Mouse (Mus musculus): Measurements from ENCODE around the gene Dazap2. TPM values are rescaled to one million over a fixed set of nuclear protein-coding genes. Genes with fewer than 3 reads are reported as not detected.
"Not testable (repeated sequence)": the region's sequence is repeated elsewhere in the genome, so short reads cannot be mapped to it uniquely, and the experiment has no call there.

Dazap2 gene
- polyA plus RNA-seq, 1 experiment, result 1,111 TPM

DNA sequence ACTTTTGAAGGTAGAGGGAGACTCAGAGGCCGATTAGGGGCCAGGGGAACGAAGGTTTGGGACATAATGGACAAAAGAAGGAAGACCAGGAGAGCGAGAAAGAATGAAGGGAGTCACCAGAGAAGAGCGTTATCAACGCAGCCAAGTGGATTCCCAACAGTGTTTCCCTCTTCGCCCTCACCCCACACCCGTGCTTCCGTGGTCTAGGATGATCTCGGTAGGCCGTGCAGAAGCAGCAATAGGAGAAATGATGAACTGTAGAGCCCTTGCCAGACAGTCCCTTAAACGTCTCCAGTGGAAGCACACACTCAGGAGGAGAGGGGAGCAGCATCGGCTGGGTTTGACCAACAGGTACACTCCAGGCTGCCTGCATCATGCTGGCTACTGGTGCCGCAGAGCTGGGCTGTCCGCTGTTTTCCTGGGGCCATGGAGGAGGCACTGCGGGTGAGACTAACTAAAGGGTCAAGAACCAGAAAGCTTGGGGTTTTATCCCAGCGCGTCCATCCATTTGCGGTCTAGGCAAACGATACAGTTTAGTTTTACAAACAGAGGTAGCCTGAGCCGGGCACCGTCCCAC is 14.4 kb upstream of the Dazap2 start:
- TF ChIP-seq POLR2A (IDR thresholded peaks at IDR 0.05; ENCODE audit: borderline replicate concordance, extremely low read depth, low read depth, low read length) (no peak), CTCF (IDR thresholded peaks at IDR 0.05; ENCODE audit: insufficient read depth, low read length) (no peak)
- DNase-seq, result no peak

DNA sequence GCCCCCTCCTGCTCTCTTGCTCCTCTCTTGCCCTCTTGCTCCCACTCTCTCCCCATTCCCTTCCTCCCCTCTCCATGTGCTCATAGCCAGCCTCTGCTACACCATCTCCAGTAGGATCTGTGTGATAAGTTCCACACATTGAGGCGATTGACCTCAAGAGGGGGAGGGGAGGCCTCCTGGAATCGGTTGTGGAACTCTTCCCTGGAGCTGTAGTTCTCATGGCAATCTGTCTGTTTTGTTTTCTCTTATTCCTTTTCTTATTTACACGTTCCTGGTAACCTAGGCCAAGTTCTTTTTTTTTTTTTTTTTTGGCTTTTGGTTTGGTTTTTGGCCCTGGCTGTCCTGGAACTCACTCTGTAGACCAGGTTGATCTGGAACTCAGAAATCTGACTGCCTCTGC is 13.5 kb upstream of the Dazap2 start:
- no peak for TF ChIP-seq POLR2A (IDR thresholded peaks at IDR 0.05; ENCODE audit: borderline replicate concordance, extremely low read depth, low read depth, low read length)
- no peak for TF ChIP-seq CTCF (IDR thresholded peaks at IDR 0.05; ENCODE audit: insufficient read depth, low read length)
- peaks cover 7% of the 10 kb centered on the region; the same call in 1 of the 2 replicates for H3K4me1 ChIP-seq (ENCODE audit: control insufficient read depth, insufficient read depth, low read length)
- DNase-seq, result no peak
- 41% methylated on average over 3 of the region's 3 CpGs for WGBS
- H3K4me3 ChIP-seq (replicated peaks; ENCODE audit: extremely low read depth, low read depth, low read length), result no peak overlapping the region

More for the DNA sequence above, 14.4 kb upstream of the Dazap2 start:
- WGBS, result 50% methylated on average over 21 of the region's 21 CpGs
- no peak overlapping the region for H3K4me3 ChIP-seq (replicated peaks; ENCODE audit: extremely low read depth, low read depth, low read length)
- peaks cover 7% of the 10 kb centered on the region; the same call in 1 of the 2 replicates for H3K4me1 ChIP-seq (ENCODE audit: control insufficient read depth, insufficient read depth, low read length)

DNA sequence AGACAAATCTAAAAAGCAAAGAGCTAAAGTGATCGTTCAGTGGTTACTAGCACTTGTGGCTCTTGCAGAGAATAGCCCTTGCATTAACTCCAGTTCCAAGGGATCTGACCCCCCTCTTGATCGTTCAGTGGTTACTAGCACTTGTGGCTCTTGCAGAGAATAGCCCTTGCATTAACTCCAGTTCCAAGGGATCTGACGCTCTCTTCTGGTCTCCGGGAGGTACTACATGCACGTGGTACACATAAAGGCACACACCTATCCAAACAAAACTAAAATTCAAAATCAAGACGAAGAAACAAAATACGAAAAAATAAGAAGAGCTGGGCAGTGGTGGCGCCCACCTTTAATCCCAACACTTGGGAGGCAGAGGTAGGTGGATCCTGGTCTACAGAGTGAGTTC is 8.5 kb upstream of the Dazap2 start:
- DNase-seq; H3K4me3 ChIP-seq (replicated peaks; ENCODE audit: extremely low read depth, low read depth, low read length); H3K4me1 ChIP-seq (ENCODE audit: control insufficient read depth, insufficient read depth, low read length): not testable (repeated sequence)
- WGBS, result 86% methylated on average over 8 of the region's 8 CpGs

DNA sequence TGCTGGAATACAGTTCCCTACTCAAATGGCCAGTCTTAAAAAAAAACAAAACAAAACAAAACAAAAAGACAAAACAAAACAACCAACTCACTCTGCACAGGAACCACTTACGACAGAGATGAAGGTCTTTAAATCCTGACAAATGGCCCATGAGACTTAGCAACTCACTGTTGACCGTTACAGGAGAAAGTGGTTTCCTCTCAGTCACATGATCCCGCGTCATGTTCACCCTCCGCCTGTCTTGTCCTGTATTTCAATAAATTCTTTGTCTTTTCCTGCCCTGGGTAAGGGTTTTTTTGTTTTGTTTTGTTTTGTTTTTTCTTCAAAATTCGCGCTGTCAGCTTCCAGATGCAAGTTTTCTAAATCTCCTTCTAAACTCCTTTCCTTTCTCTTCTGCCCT is 3.2 kb upstream of the Dazap2 start:
- no peak for TF ChIP-seq POLR2A (IDR thresholded peaks at IDR 0.05; ENCODE audit: borderline replicate concordance, extremely low read depth, low read depth, low read length)
- TF ChIP-seq CTCF (IDR thresholded peaks at IDR 0.05; ENCODE audit: insufficient read depth, low read length), result no peak
- Histone ChIP-seq H3K4me3 (replicated peaks; ENCODE audit: extremely low read depth, low read depth, low read length) (no peak overlapping the region), H3K4me1 (ENCODE audit: control insufficient read depth, insufficient read depth, low read length) (peaks cover 17% of the 10 kb centered on the region)
- 73% methylated on average over 7 of the region's 7 CpGs for WGBS
- DNase-seq, result no peak

DNA sequence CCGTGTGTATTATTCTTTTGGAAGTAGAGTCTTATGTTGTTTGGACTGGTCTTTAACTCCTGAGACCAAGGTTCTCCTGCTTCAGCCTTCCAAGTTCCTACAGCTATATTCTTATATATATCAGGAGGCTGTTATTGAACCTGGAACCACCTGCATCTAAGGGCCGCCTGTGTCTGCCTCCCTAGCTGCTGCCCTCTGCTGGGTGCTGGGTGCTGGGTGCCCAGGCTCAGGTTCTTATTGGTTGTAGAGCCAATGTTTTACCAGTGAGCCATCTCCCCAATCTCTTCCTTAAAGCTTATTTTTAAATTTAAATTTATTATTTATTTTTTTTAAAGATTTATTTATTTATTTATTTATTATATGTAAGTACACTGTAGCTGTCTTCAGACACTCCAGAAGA is 2.7 kb upstream of the Dazap2 start:
- WGBS, result 52% methylated on average over 2 of the region's 2 CpGs
- H3K4me3 ChIP-seq (replicated peaks; ENCODE audit: extremely low read depth, low read depth, low read length), result no peak overlapping the region
- peaks cover 17% of the 10 kb centered on the region for H3K4me1 ChIP-seq (ENCODE audit: control insufficient read depth, insufficient read depth, low read length)
- no peak for DNase-seq
- no peak for TF ChIP-seq POLR2A (IDR thresholded peaks at IDR 0.05; ENCODE audit: borderline replicate concordance, extremely low read depth, low read depth, low read length)
- TF ChIP-seq CTCF (IDR thresholded peaks at IDR 0.05; ENCODE audit: insufficient read depth, low read length), result peak; percentile 32; the same call in 1 of the 2 replicates

DNA sequence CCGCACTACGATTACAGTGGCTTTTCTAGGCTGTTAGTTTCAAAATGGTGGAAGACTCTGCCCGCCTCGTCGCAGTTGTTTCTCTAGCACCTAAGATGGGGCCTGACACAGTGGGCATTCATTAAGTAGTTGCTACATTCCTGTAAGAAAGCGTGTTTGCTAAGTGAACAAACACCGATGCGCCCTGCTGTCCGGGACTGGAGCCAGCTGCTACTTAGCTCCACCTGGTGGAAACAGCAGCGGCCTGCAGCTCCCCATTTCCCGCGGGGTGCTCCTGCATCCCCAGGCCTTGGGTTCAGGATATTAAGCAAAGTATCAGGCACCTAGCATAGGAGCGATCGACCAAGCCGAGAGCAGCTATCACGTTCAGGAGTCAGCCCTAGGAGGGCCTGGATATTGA is 1.6 kb upstream of the Dazap2 start:
- peak; percentile 76 for DNase-seq
- TF ChIP-seq POLR2A (IDR thresholded peaks at IDR 0.05; ENCODE audit: borderline replicate concordance, extremely low read depth, low read depth, low read length) (no peak), CTCF (IDR thresholded peaks at IDR 0.05; ENCODE audit: insufficient read depth, low read length) (peak; percentile 82)
- 7% methylated on average over 16 of the region's 16 CpGs for whole genome bisulfite sequencing
- Histone ChIP-seq H3K4me1 (ENCODE audit: control insufficient read depth, insufficient read depth, low read length) (peaks cover 17% of the 10 kb centered on the region), H3K4me3 (replicated peaks; ENCODE audit: extremely low read depth, low read depth, low read length) (peak overlapping the region; percentile 14)

DNA sequence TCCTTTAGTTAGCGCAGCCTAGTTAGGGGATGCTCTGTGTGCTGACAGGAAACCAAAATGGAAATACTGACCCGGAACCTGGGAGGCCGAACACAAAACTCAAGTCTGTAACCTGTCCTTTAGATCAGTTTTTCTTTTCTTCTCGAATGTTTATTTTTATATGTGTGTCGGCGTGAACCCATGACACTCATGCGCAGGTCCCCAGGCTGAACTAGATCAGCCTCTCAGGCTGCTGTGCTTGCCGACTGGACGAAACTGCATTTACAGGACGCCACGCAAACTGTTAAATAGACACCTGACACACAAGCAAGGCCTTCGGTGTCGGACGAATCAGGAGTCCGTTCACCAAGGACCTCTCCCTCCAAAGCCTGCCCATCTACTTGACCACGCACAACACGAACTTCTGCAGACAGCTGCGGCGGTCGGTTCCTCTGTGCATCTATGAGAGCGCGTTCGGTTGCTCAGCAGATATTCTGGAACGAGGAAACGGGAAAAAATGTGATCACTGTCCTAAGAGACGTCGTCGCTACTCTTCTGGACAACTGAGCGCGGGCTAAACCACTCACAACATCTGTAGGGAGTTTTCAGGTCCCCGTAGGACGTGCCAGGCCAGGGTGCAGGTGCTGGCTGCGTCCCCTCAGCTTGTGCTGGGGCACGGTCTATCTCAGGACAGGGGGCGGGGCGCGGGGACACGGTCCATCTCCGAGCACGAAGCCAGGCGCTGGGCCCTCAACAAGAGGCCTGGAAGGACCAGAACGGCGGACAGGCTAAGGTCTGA is 742 bp upstream of the Dazap2 start:
- TF ChIP-seq CTCF (IDR thresholded peaks at IDR 0.05; ENCODE audit: insufficient read depth, low read length), result no peak
- TF ChIP-seq POLR2A (IDR thresholded peaks at IDR 0.05; ENCODE audit: borderline replicate concordance, extremely low read depth, low read depth, low read length), result 0 out of 2 replicates have a peak, but pooled peaks have one; percentile 38
- Histone ChIP-seq H3K4me1 (ENCODE audit: control insufficient read depth, insufficient read depth, low read length) (peaks cover 20% of the 10 kb centered on the region), H3K4me3 (replicated peaks; ENCODE audit: extremely low read depth, low read depth, low read length) (peak overlapping the region; percentile 98)
- 8% methylated on average over 43 of the region's 43 CpGs for WGBS
- DNase-seq, result no peak

DNA sequence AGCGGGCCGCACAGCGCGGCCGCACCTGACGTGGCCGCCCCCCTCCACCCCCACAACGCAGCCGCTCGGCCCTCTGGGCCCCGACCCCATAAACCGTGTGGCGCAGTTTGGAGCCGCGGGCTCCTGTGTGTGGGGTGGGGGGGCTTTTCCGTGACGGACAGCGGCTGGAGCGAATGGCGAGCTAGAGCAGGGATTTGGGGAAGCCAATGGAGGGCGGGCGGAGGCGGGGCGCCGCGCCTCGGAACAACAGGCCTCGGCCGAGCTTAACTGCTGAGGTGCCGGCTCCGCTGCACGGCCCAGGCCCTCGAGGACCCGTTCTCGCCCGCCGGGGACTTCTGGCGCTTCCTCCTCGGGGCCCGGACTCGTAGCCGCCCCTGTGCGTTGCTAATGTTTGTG is 674 bp downstream of the Dazap2 start:
- peak overlapping the region; percentile 90 for H3K4me3 ChIP-seq (replicated peaks; ENCODE audit: extremely low read depth, low read depth, low read length)
- under 1% methylated on average over 43 of the region's 43 CpGs for WGBS
- DNase-seq, result peak; percentile 84
- peaks cover 20% of the 10 kb centered on the region for H3K4me1 ChIP-seq (ENCODE audit: control insufficient read depth, insufficient read depth, low read length)
- no peak for TF ChIP-seq POLR2A (IDR thresholded peaks at IDR 0.05; ENCODE audit: borderline replicate concordance, extremely low read depth, low read depth, low read length)
- TF ChIP-seq CTCF (IDR thresholded peaks at IDR 0.05; ENCODE audit: insufficient read depth, low read length), result no peak

DNA sequence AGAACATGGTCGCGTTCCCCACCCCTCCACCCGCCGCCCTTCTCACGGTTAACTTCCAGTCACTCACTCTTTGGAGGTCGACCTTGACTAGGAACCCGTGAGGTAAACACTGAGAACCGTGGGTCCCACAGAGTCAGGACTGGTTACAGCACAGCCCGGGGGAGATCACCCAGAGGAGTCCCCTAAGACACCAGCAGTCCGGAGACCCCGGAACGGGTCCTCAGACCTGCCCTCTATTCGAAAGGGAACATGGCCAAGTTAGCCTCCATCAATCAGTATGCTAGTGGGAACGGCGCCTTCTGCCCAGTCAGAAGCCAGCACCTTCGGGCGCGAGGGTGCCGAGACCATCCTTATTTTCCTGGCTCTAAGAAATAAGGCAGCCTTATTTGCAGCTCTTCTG is 1.1 kb downstream of the Dazap2 start:
- no peak for TF ChIP-seq CTCF (IDR thresholded peaks at IDR 0.05; ENCODE audit: insufficient read depth, low read length)
- TF ChIP-seq POLR2A (IDR thresholded peaks at IDR 0.05; ENCODE audit: borderline replicate concordance, extremely low read depth, low read depth, low read length), result no peak
- Histone ChIP-seq H3K4me3 (replicated peaks; ENCODE audit: extremely low read depth, low read depth, low read length) (peak overlapping the region; percentile 90), H3K4me1 (ENCODE audit: control insufficient read depth, insufficient read depth, low read length) (peaks cover 20% of the 10 kb centered on the region)
- no peak for DNase-seq
- 0% methylated on average over 19 of the region's 19 CpGs for WGBS

DNA sequence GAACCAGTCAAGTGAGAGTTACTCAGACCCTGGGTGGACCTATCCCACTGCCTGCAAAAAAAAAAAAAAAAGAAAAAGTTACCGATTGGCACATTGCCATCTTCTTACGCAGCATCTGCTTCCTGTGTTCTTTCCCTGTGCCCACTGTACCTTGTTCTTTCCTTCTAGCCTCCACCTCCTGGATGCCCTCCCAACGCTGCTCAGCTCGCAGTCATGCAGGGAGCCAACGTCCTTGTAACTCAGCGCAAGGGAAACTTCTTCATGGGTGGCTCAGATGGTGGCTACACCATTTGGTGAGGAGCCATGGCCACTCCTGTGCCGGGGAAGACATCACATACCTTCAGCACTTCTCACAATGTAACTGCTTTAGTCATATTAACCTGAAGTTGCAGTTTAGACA is 4.1 kb downstream of the Dazap2 start:
- Histone ChIP-seq H3K4me1 (ENCODE audit: control insufficient read depth, insufficient read depth, low read length) (peaks cover 20% of the 10 kb centered on the region), H3K4me3 (replicated peaks; ENCODE audit: extremely low read depth, low read depth, low read length) (no peak overlapping the region)
- 50% methylated on average over 7 of the region's 7 CpGs for WGBS
- no peak for DNase-seq
- TF ChIP-seq CTCF (IDR thresholded peaks at IDR 0.05; ENCODE audit: insufficient read depth, low read length) (no peak), POLR2A (IDR thresholded peaks at IDR 0.05; ENCODE audit: borderline replicate concordance, extremely low read depth, low read depth, low read length) (no peak)

DNA sequence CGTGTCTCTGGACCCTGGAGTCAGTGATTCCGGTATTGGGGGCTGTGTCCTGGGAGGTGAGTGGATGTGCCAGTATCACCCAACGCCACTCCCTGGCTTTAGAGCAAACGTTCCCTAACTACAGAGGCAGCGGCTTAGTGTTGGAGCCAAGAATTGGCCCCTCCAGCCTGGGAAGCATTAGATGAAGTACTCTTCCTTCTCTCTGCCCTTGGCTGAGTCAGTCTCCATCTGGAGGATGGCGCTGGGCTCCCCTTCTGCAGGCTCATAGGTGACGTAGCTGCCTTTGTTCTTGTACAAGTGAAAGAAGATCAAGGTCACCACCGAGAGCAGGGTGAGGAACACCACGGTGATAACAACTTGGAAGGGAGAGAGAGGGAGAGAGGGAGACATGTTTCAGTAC is 6.5 kb downstream of the Dazap2 start:
- not testable (repeated sequence) for DNase-seq; H3K4me3 ChIP-seq (replicated peaks; ENCODE audit: extremely low read depth, low read depth, low read length)
- 43% methylated on average over 9 of the region's 9 CpGs for WGBS
- peaks cover 14% of the 10 kb centered on the region for H3K4me1 ChIP-seq (ENCODE audit: control insufficient read depth, insufficient read depth, low read length)
